Comparison of ENCODE assay signal across 22 mouse cellular contexts in genomic region chr13:8476237-8476636, GRCm38 (mm10).
A peak's percentile ranks its signal among the peaks of the same experiment; 100 is the strongest.
DNase-seq lines count a peak whose midpoint lies in the region; ATAC-seq and TF ChIP-seq lines count a peak whose summit lies in the region.
"Had no signal": no experiment of that assay in that cellular context is flagged by ENCODE, and none has a peak within 500 bp of the region (broad histone marks: within the 10 kb centered on the region; RNA-seq: fewer than 3 reads in every experiment).

No protein-coding gene starts in this region.

- H3K9me3 ChIP-seq in forebrain, embryonic 14.5 days (replicated peaks; ENCODE audit: control insufficient read depth, low read length) = no peaks in the 10 kb centered on the region
- H3K9me3 ChIP-seq in forebrain, embryonic 11.5 days (ENCODE audit: control insufficient read depth, low read length) = no peaks in the 10 kb centered on the region
- no peaks in the 10 kb centered on the region for H3K9me3 ChIP-seq in hindbrain, postnatal 0 days (ENCODE audit: low read length)
- H3K9me3 ChIP-seq in hindbrain, embryonic 10.5 days = no peaks in the 10 kb centered on the region
- H3K9me3 ChIP-seq: embryonic facial prominence, embryonic 15.5 days; intestine, embryonic 15.5 days; limb, embryonic 12.5 days; liver, embryonic 13.5 days; megakaryocyte, embryonic 14.5 days had no signal

- no peak for TF ChIP-seq POLR2A in lung, adult 2 months (IDR thresholded peaks at IDR 0.05; ENCODE audit: borderline replicate concordance, extremely low read depth, low read depth, low read length)

- H3K27ac ChIP-seq in forebrain, embryonic 14.5 days (ENCODE audit: low read depth, low read length) = no peak overlapping the region
- H3K27ac ChIP-seq in forebrain, embryonic 11.5 days (ENCODE audit: low read depth, low read length) = no peak overlapping the region
- no peak overlapping the region for H3K27ac ChIP-seq in hindbrain, postnatal 0 days
- H3K27ac ChIP-seq in hindbrain, embryonic 10.5 days = no peak overlapping the region
- H3K27ac ChIP-seq: embryonic facial prominence, embryonic 15.5 days; intestine, embryonic 15.5 days; limb, embryonic 12.5 days; liver, embryonic 13.5 days had no signal

- peak; percentile 25 for DNase-seq in forebrain, embryonic 14.5 days (ENCODE audit: low spot score)
- DNase-seq in forebrain, embryonic 11.5 days (ENCODE audit: low spot score) = no peak
- peak; percentile 63 for DNase-seq in hindbrain, postnatal 0 days (ENCODE audit: low spot score)
- no peak for DNase-seq in hindbrain, embryonic 10.5 days (ENCODE audit: low spot score)
- peak; percentile 18 to 27 for DNase-seq in right cerebral cortex, adult 2 months (ENCODE audit: low spot score in 2 of 2)
- DNase-seq in right cerebral cortex, postnatal 14 days = no peak
- no peak for DNase-seq in lung, adult 2 months
- DNase-seq in gastrocnemius, adult 8-10 months (ENCODE audit: low spot score in 2 of 2) = no peak
- DNase-seq: cerebellum, adult 11 months; cerebellum, postnatal 14 days; embryo, embryonic 11 days; gastrocnemius, postnatal 25 days; heart, postnatal 14 days; kidney, postnatal 4 days; liver, embryonic 13.5 days; thymus, postnatal 25 days had no signal

- no peaks in the 10 kb centered on the region for H3K27me3 ChIP-seq in forebrain, embryonic 14.5 days (replicated peaks; ENCODE audit: control insufficient read depth, insufficient read depth, low read length)
- H3K27me3 ChIP-seq in forebrain, embryonic 11.5 days (ENCODE audit: control insufficient read depth, insufficient read depth, low read length) = no peaks in the 10 kb centered on the region
- H3K27me3 ChIP-seq in hindbrain, postnatal 0 days (ENCODE audit: insufficient read depth, low read length) = no peaks in the 10 kb centered on the region
- H3K27me3 ChIP-seq in hindbrain, embryonic 10.5 days (ENCODE audit: insufficient read depth, poor library complexity, severe bottlenecking) = no peaks in the 10 kb centered on the region
- H3K27me3 ChIP-seq: embryonic facial prominence, embryonic 15.5 days; intestine, embryonic 15.5 days; limb, embryonic 12.5 days; liver, embryonic 13.5 days; megakaryocyte, embryonic 14.5 days had no signal

- H3K36me3 ChIP-seq in forebrain, embryonic 14.5 days (ENCODE audit: control insufficient read depth, insufficient read depth, low read length) = no peaks in the 10 kb centered on the region
- no peaks in the 10 kb centered on the region for H3K36me3 ChIP-seq in forebrain, embryonic 11.5 days (ENCODE audit: control insufficient read depth, insufficient read depth, low read length)
- H3K36me3 ChIP-seq in hindbrain, postnatal 0 days (ENCODE audit: insufficient read depth, low read length) = no peaks in the 10 kb centered on the region
- H3K36me3 ChIP-seq in hindbrain, embryonic 10.5 days = no peaks in the 10 kb centered on the region
- H3K36me3 ChIP-seq: embryonic facial prominence, embryonic 15.5 days; intestine, embryonic 15.5 days; limb, embryonic 12.5 days; liver, embryonic 13.5 days had no signal

- 81% methylated on average over 3 of the region's 3 CpGs for WGBS in forebrain, embryonic 14.5 days
- 84% methylated on average over 3 of the region's 3 CpGs for WGBS in forebrain, embryonic 11.5 days
- WGBS in hindbrain, postnatal 0 days = 62% methylated on average over 3 of the region's 3 CpGs
- WGBS in hindbrain, embryonic 10.5 days = 85% methylated on average over 3 of the region's 3 CpGs
- 64% methylated on average over 3 of the region's 3 CpGs for WGBS in lung, adult 2 months

- no peak overlapping the region for H3K9ac ChIP-seq in forebrain, embryonic 14.5 days (ENCODE audit: low read length)
- no peak overlapping the region for H3K9ac ChIP-seq in forebrain, embryonic 11.5 days (ENCODE audit: low read length)
- no peak overlapping the region for H3K9ac ChIP-seq in hindbrain, postnatal 0 days (replicated peaks; ENCODE audit: low read length)
- H3K9ac ChIP-seq: embryonic facial prominence, embryonic 15.5 days; intestine, embryonic 15.5 days; limb, embryonic 12.5 days; liver, embryonic 13.5 days had no signal

- H3K4me3 ChIP-seq in forebrain, embryonic 14.5 days (ENCODE audit: low read depth, low read length) = no peak overlapping the region
- H3K4me3 ChIP-seq in forebrain, embryonic 11.5 days (ENCODE audit: low read depth, low read length) = no peak overlapping the region
- H3K4me3 ChIP-seq in hindbrain, postnatal 0 days (ENCODE audit: low read length) = no peak overlapping the region
- H3K4me3 ChIP-seq in hindbrain, embryonic 10.5 days = no peak overlapping the region
- no peak overlapping the region for H3K4me3 ChIP-seq in lung, adult 2 months (replicated peaks; ENCODE audit: extremely low read depth, low read depth, low read length)
- H3K4me3 ChIP-seq: embryonic facial prominence, embryonic 15.5 days; intestine, embryonic 15.5 days; limb, embryonic 12.5 days; liver, embryonic 13.5 days; megakaryocyte, embryonic 14.5 days; myocyte had no signal

- H3K4me1 ChIP-seq in forebrain, embryonic 14.5 days (ENCODE audit: control insufficient read depth, insufficient read depth, low read length) = no peaks in the 10 kb centered on the region
- H3K4me1 ChIP-seq in forebrain, embryonic 11.5 days (replicated peaks; ENCODE audit: control insufficient read depth, insufficient read depth, low read length) = no peaks in the 10 kb centered on the region
- H3K4me1 ChIP-seq in hindbrain, postnatal 0 days (ENCODE audit: insufficient read depth, low read length) = no peaks in the 10 kb centered on the region
- no peaks in the 10 kb centered on the region for H3K4me1 ChIP-seq in hindbrain, embryonic 10.5 days (replicated peaks)
- H3K4me1 ChIP-seq in lung, adult 2 months (ENCODE audit: control insufficient read depth, insufficient read depth, low read length) = no peaks in the 10 kb centered on the region
- H3K4me1 ChIP-seq: embryonic facial prominence, embryonic 15.5 days; intestine, embryonic 15.5 days; limb, embryonic 12.5 days; liver, embryonic 13.5 days; megakaryocyte, embryonic 14.5 days had no signal

- no peak for TF ChIP-seq CTCF in hindbrain, postnatal 0 days (IDR thresholded peaks at IDR 0.05; ENCODE audit: low read depth)
- no peak for TF ChIP-seq CTCF in lung, adult 2 months (IDR thresholded peaks at IDR 0.05; ENCODE audit: insufficient read depth, low read length)

- H3K4me2 ChIP-seq in forebrain, embryonic 14.5 days (ENCODE audit: low read length) = no peak overlapping the region
- no peak overlapping the region for H3K4me2 ChIP-seq in forebrain, embryonic 11.5 days (ENCODE audit: low read depth, low read length, severe bottlenecking)
- no peak overlapping the region for H3K4me2 ChIP-seq in hindbrain, postnatal 0 days (ENCODE audit: low read depth, low read length)
- H3K4me2 ChIP-seq: embryonic facial prominence, embryonic 15.5 days; heart, embryonic 11.5 days; intestine, embryonic 15.5 days; limb, embryonic 12.5 days; liver, embryonic 13.5 days had no signal

- ATAC-seq in forebrain, embryonic 14.5 days = no peak
- ATAC-seq in forebrain, embryonic 11.5 days (replicated peaks; ENCODE audit: low FRiP score) = no peak
- peak; percentile 45 for ATAC-seq in hindbrain, postnatal 0 days
- ATAC-seq: intestine, embryonic 15.5 days had no signal

Comparison
In these comparisons a context has a peak if more than half of its experiments do, and no peak if none do; other contexts are left out.
1. DNase-seq: peak in forebrain, embryonic 14.5 days (single experiment), hindbrain, postnatal 0 days (single experiment) and right cerebral cortex, adult 2 months (2 of 2); none in forebrain, embryonic 11.5 days (single experiment), hindbrain, embryonic 10.5 days (single experiment), right cerebral cortex, postnatal 14 days (single experiment), lung, adult 2 months (single experiment) and gastrocnemius, adult 8-10 months (0 of 2).